Mouse (Mus musculus) cerebellum, adult 2 months (tissue): ENCODE results near the gene Tldc1. TPM values are rescaled to one million over a fixed set of nuclear protein-coding genes. Genes with fewer than 3 reads are reported as not detected.

Experiments used
- DNase-seq, 2 experiments: peaks; one replicate each; pipeline ENCODE4 v3.0.0; 2021
- H3K27ac ChIP-seq: fragments of 200-500 bp; 2 replicates; pipeline ENCODE4 v1.5.1; 2012; ENCODE audit warnings: low read length, control low read depth, inconsistent platforms; ENCODE audit not compliant: insufficient read depth
- H3K27me3 ChIP-seq: fragments of 200-500 bp; 2 replicates; pipeline ENCODE4 v1.6.1; 2012; ENCODE audit warnings: inconsistent platforms, mild to moderate bottlenecking, low read length, moderate library complexity; ENCODE audit not compliant: control insufficient read depth, insufficient read depth
- H3K4me1 ChIP-seq: fragments of 200-500 bp; 2 replicates; pipeline ENCODE4 v1.6.1; 2011; ENCODE audit warnings: low read length; ENCODE audit not compliant: control insufficient read depth, insufficient read depth
- H3K4me3 ChIP-seq: fragments of 200-500 bp; replicated peaks from 2 replicates; pipeline ENCODE3; 2011; ENCODE audit warnings: mild to moderate bottlenecking, low read depth, low read length, control low read depth; ENCODE audit not compliant: insufficient read depth
- CTCF ChIP-seq: fragments of 200-500 bp; IDR thresholded peaks from 2 replicates; pipeline ENCODE4 v1.5.1; 2011; ENCODE audit warnings: low read depth, mild to moderate bottlenecking, control low read depth, low read length, moderate library complexity, borderline replicate concordance; ENCODE audit not compliant: insufficient read depth
- POLR2A ChIP-seq: fragments of 200-500 bp; IDR thresholded peaks from 2 replicates; pipeline ENCODE4 v1.6.1; 2011; ENCODE audit warnings: low read length, control low read depth, borderline replicate concordance; ENCODE audit not compliant: insufficient read depth
- WGBS: fragments of 180-500 bp; shearing (Covaris S2); methylation state at CpG from one replicate; pipeline ENCODE4 v1.1.7; 2018; 5-methylcytosine and 5-hydroxymethylcytosine counted together
- polyA plus RNA-seq: library from polyadenylated mRNA; depleted of rRNA; stranded (reverse); fragments of >200 nt; gene quantifications from 2 replicates; pipeline ENCODE4 v1.2.3, GENCODE M21; 2012

Gene Tldc1
- polyA plus RNA-seq, 1 experiment: 10.8 TPM

GRCm38 (mm10) chr8:119779013-119779737 is 959 bp upstream of the Tldc1 start:
- 26% methylated on average over 14 of the region's 14 CpGs for whole genome bisulfite sequencing
- H3K27me3 ChIP-seq: no peaks in the 10 kb centered on the region
- 0 out of 2 replicates have a peak overlapping the region, but pooled peaks have one; percentile 26 for H3K27ac ChIP-seq
- peaks cover 6% of the 10 kb centered on the region for H3K4me1 ChIP-seq
- TF ChIP-seq CTCF: peak; percentile 94
- TF ChIP-seq POLR2A: no peak
- DNase-seq: peak; percentile 85
- no peak overlapping the region for H3K4me3 ChIP-seq

- H3K4me3 ChIP-seq: peak overlapping the region; percentile 82
- H3K27ac ChIP-seq: peak overlapping the region; percentile 89
- DNase-seq: no peak
- H3K4me1 ChIP-seq: peaks cover 6% of the 10 kb centered on the region
- no peak for TF ChIP-seq CTCF
- no peak for TF ChIP-seq POLR2A
- H3K27me3 ChIP-seq: no peaks in the 10 kb centered on the region
- WGBS: 3% methylated on average over 7 of the region's 7 CpGs
Measured at GRCm38 (mm10) chr8:119777765-119778164, 451 bp downstream of the Tldc1 start.

GRCm38 (mm10) chr8:119776668-119777245 is 1.5 kb downstream of the Tldc1 start:
- Histone ChIP-seq H3K4me3 (no peak overlapping the region), H3K4me1 (peaks cover 6% of the 10 kb centered on the region), H3K27me3 (no peaks in the 10 kb centered on the region), H3K27ac (no peak overlapping the region)
- WGBS: 77% methylated on average over 7 of the region's 7 CpGs
- TF ChIP-seq POLR2A (no peak), CTCF (no peak)
- no peak for DNase-seq

- WGBS: 83% methylated on average over 22 of the region's 22 CpGs
- H3K4me3 ChIP-seq: no peak overlapping the region
- H3K4me1 ChIP-seq: no peaks in the 10 kb centered on the region
- no peaks in the 10 kb centered on the region for H3K27me3 ChIP-seq
- no peak for DNase-seq
- no peak overlapping the region for H3K27ac ChIP-seq
- TF ChIP-seq POLR2A (no peak), CTCF (no peak)
Measured at GRCm38 (mm10) chr8:119765761-119766444, 12.3 kb downstream of the Tldc1 start.

- H3K4me3 ChIP-seq: no peak overlapping the region
- H3K27ac ChIP-seq: no peak overlapping the region
- TF ChIP-seq CTCF: no peak
- TF ChIP-seq POLR2A: no peak
- no peaks in the 10 kb centered on the region for H3K27me3 ChIP-seq
- no peak for DNase-seq
- H3K4me1 ChIP-seq: no peaks in the 10 kb centered on the region
- WGBS: 82% methylated on average over 10 of the region's 10 CpGs
Measured at GRCm38 (mm10) chr8:119765311-119765710, 12.9 kb downstream of the Tldc1 start.

- Histone ChIP-seq H3K4me3 (no peak overlapping the region), H3K27ac (no peak overlapping the region), H3K27me3 (no peaks in the 10 kb centered on the region), H3K4me1 (no peaks in the 10 kb centered on the region)
- no peak for DNase-seq
- WGBS: 90% methylated on average over 21 of the region's 21 CpGs
- no peak for TF ChIP-seq POLR2A
- no peak for TF ChIP-seq CTCF
Measured at GRCm38 (mm10) chr8:119762226-119763220, 15.7 kb downstream of the Tldc1 start.

- Histone ChIP-seq H3K27ac (no peak overlapping the region), H3K27me3 (no peaks in the 10 kb centered on the region), H3K4me1 (no peaks in the 10 kb centered on the region), H3K4me3 (no peak overlapping the region)
- DNase-seq: no peak
- no peak for TF ChIP-seq POLR2A
- TF ChIP-seq CTCF: no peak
- 93% methylated on average over 11 of the region's 11 CpGs for WGBS
Measured at GRCm38 (mm10) chr8:119761692-119762091, 16.5 kb downstream of the Tldc1 start.
